Mouse (Mus musculus): ENCODE data around the gene Ferd3l. TPM values are rescaled to one million over a fixed set of nuclear protein-coding genes. Genes with fewer than 3 reads are reported as not detected.
A peak's percentile ranks its signal among the peaks of the same experiment; 100 is the strongest.

Ferd3l gene
- polyA plus RNA-seq, 1 experiment, result not detected

DNA sequence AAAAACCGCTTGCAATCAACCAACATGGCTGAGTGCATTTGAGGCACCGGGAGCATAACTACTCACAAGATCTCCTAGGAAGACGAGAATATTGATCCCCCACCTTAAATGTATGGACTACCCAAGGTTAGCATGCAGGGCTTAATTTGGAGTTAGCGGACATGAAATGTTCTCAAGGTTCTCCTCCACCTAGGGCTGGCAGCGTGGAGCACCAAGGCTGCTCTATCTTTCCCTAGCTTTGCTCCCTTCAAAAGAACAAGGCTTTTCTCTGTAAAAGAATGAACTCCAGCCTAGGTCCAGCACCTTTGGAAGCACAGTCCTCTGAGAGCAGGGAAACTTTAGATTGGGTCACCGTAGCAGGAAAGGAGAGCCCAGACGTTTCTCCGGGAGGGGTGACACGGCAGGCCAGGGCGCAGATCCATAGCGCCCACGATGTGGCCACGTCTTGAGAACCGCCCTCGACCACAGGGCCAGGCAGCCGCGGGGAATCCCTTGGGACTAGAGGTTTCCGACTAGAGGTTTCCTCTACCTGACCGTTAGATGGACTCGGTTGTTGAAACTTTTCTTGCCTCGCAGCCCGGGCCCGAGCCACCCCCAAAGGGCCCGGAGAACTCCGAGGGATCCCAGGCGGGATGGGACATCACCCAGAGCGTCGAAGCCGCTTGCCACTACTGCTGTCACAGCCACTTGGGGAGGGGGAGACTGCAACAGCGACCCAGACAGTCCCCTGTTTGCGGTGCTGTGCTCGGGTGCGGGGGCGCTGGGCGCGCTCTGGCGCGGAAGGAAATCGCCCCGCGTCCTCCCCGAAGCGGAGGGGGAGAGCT lies 28.6 kb downstream of the Ferd3l start:
- Histone ChIP-seq H3K27ac (ENCODE audit: insufficient read depth, low read length) (no peak overlapping the region), H3K4me1 (ENCODE audit: control insufficient read depth, insufficient read depth, low read length) (no peaks in the 10 kb centered on the region), H3K4me3 (ENCODE audit: insufficient read depth, low read length) (no peak overlapping the region)
- TF ChIP-seq CTCF (IDR thresholded peaks at IDR 0.05; ENCODE audit: extremely low read depth, insufficient read depth, low read length), result no peak
- no peak for TF ChIP-seq POLR2A (IDR thresholded peaks at IDR 0.05; ENCODE audit: extremely low read depth, insufficient read depth, low read length)

DNA sequence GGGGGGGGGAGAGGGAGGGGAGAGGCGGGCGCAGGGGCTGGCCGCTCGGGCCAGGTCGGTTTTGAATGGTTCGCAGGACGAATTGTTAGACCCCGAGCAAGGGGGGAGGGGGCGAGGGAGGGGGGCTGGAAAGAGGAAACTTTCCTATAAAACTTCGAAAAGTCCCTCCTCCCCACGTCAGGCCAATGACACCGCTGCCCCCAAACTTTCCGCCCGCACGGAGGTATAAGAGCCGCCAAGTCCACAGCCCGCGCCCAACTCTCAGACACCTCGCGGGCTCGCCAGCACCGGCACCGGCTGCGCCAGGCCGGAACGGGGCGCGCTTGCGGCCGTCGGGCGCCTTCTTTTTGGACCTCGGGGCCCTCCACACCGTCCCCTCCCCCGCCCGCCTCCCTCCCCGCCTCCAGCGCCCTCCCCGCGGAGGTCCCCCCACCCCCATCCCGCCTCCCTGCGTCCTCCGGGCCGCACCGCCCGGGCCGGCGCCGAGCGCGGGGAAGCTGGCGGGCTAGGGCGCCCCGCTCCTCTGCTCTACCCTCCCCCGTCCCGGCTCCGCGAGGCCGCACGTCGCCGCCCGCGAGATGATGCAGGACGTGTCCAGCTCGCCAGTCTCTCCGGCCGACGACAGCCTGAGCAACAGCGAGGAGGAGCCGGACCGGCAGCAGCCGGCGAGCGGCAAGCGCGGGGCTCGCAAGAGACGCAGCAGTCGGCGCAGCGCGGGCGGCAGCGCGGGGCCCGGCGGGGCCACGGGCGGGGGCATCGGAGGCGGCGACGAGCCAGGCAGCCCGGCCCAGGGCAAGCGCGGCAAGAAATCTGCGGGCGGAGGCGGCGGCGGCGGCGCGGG lies 29.4 kb downstream of the Ferd3l start, which contains the start of gene Twist1:
Gene Twist1 (plus strand): TSS at position 272 of the 841 bp plus-strand sequence.
- Histone ChIP-seq H3K27ac (ENCODE audit: insufficient read depth, low read length) (no peak within 1 kb of the TSS), H3K4me1 (ENCODE audit: control insufficient read depth, insufficient read depth, low read length) (no peaks in the 10 kb centered on the region), H3K4me3 (ENCODE audit: insufficient read depth, low read length) (peak within 1 kb of the TSS; percentile 10; the same call in 1 of the 2 replicates)
- no peak for TF ChIP-seq POLR2A (IDR thresholded peaks at IDR 0.05; ENCODE audit: extremely low read depth, insufficient read depth, low read length)
- no peak for TF ChIP-seq CTCF (IDR thresholded peaks at IDR 0.05; ENCODE audit: extremely low read depth, insufficient read depth, low read length)

DNA sequence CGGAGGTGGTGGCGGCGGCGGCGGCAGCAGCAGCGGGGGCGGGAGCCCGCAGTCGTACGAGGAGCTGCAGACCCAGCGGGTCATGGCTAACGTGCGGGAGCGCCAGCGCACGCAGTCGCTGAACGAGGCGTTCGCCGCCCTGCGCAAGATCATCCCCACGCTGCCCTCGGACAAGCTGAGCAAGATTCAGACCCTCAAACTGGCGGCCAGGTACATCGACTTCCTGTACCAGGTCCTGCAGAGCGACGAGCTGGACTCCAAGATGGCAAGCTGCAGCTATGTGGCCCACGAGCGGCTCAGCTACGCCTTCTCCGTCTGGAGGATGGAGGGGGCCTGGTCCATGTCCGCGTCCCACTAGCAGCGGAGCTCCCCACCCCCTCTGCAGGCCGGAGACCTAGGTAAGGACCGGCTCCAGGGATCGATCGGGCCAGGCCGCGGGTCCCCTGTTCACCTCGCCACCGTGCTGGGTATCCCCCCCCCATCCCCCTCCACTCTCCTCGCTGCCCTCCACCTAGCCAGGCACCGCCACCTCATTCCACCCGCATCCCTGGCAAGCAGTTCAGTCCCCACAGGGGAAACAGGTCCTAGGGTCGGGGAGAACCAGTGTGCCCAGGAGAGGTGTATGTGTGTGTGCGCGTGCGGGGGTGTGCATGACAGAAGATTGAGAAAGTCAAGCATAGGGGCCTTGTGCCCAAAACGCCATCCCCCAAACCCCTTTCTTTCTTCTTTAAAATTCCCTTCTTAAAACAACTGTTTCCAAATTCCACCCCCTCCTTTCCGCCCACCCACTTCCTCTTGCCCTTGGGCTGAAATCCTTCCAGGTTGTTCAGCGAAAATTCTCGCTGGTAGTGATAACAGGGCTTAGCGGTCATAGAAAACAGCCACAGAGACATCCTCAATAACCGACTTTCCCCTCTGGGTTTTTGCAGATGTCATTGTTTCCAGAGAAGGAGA lies 30.3 kb downstream of the Ferd3l start:
- Histone ChIP-seq H3K4me1 (ENCODE audit: control insufficient read depth, insufficient read depth, low read length) (no peaks in the 10 kb centered on the region), H3K4me3 (ENCODE audit: insufficient read depth, low read length) (peak overlapping the region; percentile 10; the same call in 1 of the 2 replicates), H3K27ac (ENCODE audit: insufficient read depth, low read length) (no peak overlapping the region)
- TF ChIP-seq POLR2A (IDR thresholded peaks at IDR 0.05; ENCODE audit: extremely low read depth, insufficient read depth, low read length) (no peak), CTCF (IDR thresholded peaks at IDR 0.05; ENCODE audit: extremely low read depth, insufficient read depth, low read length) (no peak)

DNA sequence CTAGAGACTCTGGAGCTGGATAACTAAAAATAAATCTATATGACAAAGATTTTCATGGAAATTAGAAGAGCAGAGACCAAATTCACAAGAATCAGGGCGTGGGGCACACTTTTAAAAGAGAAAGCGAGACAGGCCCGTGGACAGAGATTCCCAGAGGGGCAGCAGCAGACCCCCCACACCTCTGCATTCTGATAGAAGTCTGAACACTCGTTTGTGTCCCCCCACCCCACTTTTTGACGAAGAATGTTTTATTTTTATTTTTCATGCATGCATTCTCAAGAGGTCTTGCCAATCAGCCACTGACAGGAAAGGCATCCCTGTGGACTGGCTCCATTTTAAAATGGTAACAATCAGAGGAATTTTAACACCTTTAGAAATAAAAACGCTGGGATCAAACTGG lies 31.0 kb downstream of the Ferd3l start:
- TF ChIP-seq CTCF (IDR thresholded peaks at IDR 0.05; ENCODE audit: extremely low read depth, insufficient read depth, low read length) (no peak), POLR2A (IDR thresholded peaks at IDR 0.05; ENCODE audit: extremely low read depth, insufficient read depth, low read length) (no peak)
- H3K27ac ChIP-seq (ENCODE audit: insufficient read depth, low read length), result no peak overlapping the region
- no peaks in the 10 kb centered on the region for H3K4me1 ChIP-seq (ENCODE audit: control insufficient read depth, insufficient read depth, low read length)
- H3K4me3 ChIP-seq (ENCODE audit: insufficient read depth, low read length), result no peak overlapping the region

DNA sequence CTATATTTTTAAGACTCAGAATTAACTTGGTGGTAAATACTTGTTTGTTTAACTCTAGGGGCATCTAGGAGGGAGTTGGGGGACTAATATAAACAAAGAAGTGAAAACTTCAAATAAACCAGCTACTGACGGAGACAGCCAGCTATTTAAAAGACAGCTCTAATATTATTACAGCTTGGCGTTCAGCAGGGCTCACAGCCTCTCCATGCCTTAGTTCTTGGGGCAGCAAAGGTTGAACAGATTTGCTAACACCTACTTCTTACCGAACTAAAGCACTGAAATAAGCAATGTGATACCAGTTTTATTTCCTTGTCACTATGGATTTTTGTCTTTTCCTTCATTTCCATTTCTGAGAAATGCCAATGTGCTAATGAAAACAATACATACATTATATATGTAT lies 31.6 kb downstream of the Ferd3l start:
- no peak overlapping the region for H3K27ac ChIP-seq (ENCODE audit: insufficient read depth, low read length)
- no peak for TF ChIP-seq CTCF (IDR thresholded peaks at IDR 0.05; ENCODE audit: extremely low read depth, insufficient read depth, low read length)
- no peak for TF ChIP-seq POLR2A (IDR thresholded peaks at IDR 0.05; ENCODE audit: extremely low read depth, insufficient read depth, low read length)

DNA sequence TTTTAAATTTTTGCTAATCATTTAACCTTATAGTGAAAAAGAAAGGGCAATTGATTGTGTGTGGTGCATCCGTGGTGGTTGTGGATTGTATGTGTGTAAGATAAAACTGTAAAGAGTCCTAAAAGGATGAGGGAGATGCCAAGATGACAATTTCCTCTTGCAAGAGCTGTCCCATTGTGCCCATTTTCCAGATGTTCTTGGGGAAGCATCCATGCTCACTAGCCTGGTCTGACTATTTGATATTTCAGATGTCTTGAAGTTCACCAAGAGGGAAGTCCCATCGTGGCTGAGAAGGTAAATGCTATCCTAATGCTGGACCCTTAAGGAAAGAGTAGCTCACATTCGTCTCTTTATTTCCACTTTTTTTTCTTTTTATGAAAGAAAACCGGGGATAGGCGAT lies 32.8 kb downstream of the Ferd3l start:
- Histone ChIP-seq H3K4me3 (ENCODE audit: insufficient read depth, low read length) (no peak overlapping the region), H3K4me1 (ENCODE audit: control insufficient read depth, insufficient read depth, low read length) (no peaks in the 10 kb centered on the region), H3K27ac (ENCODE audit: insufficient read depth, low read length) (no peak overlapping the region)
- TF ChIP-seq CTCF (IDR thresholded peaks at IDR 0.05; ENCODE audit: extremely low read depth, insufficient read depth, low read length), result no peak
- no peak for TF ChIP-seq POLR2A (IDR thresholded peaks at IDR 0.05; ENCODE audit: extremely low read depth, insufficient read depth, low read length)

More for the DNA sequence above, 31.6 kb downstream of the Ferd3l start:
- H3K4me1 ChIP-seq (ENCODE audit: control insufficient read depth, insufficient read depth, low read length), result no peaks in the 10 kb centered on the region
- no peak overlapping the region for H3K4me3 ChIP-seq (ENCODE audit: insufficient read depth, low read length)

DNA sequence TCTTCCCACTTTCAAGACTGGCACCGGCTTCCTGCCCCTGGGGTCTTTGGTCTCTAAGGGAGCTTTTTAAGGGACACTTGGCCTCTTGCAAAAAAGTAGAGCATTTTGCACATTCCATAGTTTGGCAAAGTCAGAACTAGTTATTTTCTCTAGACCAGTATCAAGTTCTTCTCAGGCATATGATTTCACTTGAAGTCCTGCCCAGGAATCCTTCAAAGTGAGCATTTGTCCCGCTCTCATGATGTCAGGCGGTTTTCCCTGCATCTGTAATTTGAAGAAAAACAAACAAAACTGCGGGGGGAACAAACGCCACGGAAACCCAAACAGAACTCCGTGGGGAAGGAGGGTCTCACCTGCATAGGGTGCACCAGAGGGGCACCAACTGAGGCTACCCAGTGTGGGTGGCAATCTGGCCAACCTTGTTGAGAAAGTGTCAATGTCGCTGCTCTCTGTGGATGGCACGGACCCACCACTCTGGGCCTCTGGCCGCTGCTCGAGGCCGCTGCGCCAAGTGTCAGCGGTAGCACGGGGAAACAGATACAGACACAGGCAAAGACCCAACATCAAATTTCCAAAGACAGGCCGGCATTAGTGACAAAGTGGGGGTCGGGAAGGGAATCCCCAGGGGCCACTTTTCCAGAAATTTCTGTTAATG lies 34.0 kb downstream of the Ferd3l start:
- Histone ChIP-seq H3K27ac (ENCODE audit: insufficient read depth, low read length) (no peak overlapping the region), H3K4me1 (ENCODE audit: control insufficient read depth, insufficient read depth, low read length) (no peaks in the 10 kb centered on the region), H3K4me3 (ENCODE audit: insufficient read depth, low read length) (no peak overlapping the region)
- TF ChIP-seq CTCF (IDR thresholded peaks at IDR 0.05; ENCODE audit: extremely low read depth, insufficient read depth, low read length) (no peak), POLR2A (IDR thresholded peaks at IDR 0.05; ENCODE audit: extremely low read depth, insufficient read depth, low read length) (no peak)

DNA sequence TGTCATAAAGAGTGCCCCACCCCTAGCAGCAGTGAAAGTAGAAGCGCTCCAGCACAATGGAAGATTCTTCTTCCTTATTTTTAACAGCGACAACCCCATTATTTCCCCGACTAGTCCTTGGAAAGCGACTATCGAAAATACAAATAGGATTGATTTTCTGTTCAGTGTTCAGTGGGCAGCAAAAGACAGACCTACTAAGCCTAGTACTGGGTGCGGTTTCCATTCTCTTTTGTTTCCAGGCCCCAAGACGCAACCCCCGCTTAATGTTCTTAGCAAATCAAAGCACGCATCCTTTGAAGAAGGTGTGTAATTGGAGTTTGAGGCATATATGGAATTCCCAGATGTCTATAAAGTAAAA lies 34.5 kb downstream of the Ferd3l start:
- H3K4me3 ChIP-seq (ENCODE audit: insufficient read depth, low read length), result no peak overlapping the region
- no peak for TF ChIP-seq CTCF (IDR thresholded peaks at IDR 0.05; ENCODE audit: extremely low read depth, insufficient read depth, low read length)
- no peak for TF ChIP-seq POLR2A (IDR thresholded peaks at IDR 0.05; ENCODE audit: extremely low read depth, insufficient read depth, low read length)
- no peaks in the 10 kb centered on the region for H3K4me1 ChIP-seq (ENCODE audit: control insufficient read depth, insufficient read depth, low read length)
- no peak overlapping the region for H3K27ac ChIP-seq (ENCODE audit: insufficient read depth, low read length)
